Mouse (Mus musculus) embryonic fibroblast, embryonic 13.5 days (primary cell): ENCODE data around the gene Olfr288. TPM values are rescaled to one million over a fixed set of nuclear protein-coding genes. Genes with fewer than 3 reads are reported as not detected.

Experiments used
- H3K27ac ChIP-seq: 2 replicates; pipeline ENCODE4 v1.5.1; 2012; ENCODE audit warnings: low read length, control low read depth, inconsistent platforms; ENCODE audit not compliant: insufficient read depth
- H3K4me1 ChIP-seq: 2 replicates; pipeline ENCODE4 v1.6.1; 2011; ENCODE audit warnings: low read length; ENCODE audit not compliant: control insufficient read depth, insufficient read depth
- H3K4me3 ChIP-seq: 2 replicates; pipeline ENCODE4 v1.5.1; 2011; ENCODE audit warnings: mild to moderate bottlenecking, control low read depth, low read length; ENCODE audit not compliant: insufficient read depth
- CTCF ChIP-seq: IDR thresholded peaks from 2 replicates; pipeline ENCODE4 v1.5.1; 2011; ENCODE audit warnings: mild to moderate bottlenecking, control low read depth, low read length, moderate library complexity, borderline replicate concordance; ENCODE audit not compliant: insufficient read depth
- POLR2A ChIP-seq: IDR thresholded peaks from 2 replicates; pipeline ENCODE4 v1.6.1; 2011; ENCODE audit warnings: low read depth, mild to moderate bottlenecking, control low read depth, low read length, moderate library complexity
- polyA plus RNA-seq: library from polyadenylated mRNA; stranded (reverse); fragments of >200 nt; gene quantifications from 2 replicates; pipeline ENCODE4 v1.2.4, GENCODE M21; 2011; ENCODE audit warnings: low read depth; ENCODE audit not compliant: missing spikeins, insufficient read length

Olfr288 gene
- polyA plus RNA-seq, 1 experiment = not detected

GRCm38 (mm10) chr15:98154146-98154545, 41.2 kb downstream of the Olfr288 start:
- no peak overlapping the region for H3K27ac ChIP-seq
- H3K4me3 ChIP-seq = no peak overlapping the region
- TF ChIP-seq POLR2A (no peak), CTCF (no peak)
- no peaks in the 10 kb centered on the region for H3K4me1 ChIP-seq

DNA sequence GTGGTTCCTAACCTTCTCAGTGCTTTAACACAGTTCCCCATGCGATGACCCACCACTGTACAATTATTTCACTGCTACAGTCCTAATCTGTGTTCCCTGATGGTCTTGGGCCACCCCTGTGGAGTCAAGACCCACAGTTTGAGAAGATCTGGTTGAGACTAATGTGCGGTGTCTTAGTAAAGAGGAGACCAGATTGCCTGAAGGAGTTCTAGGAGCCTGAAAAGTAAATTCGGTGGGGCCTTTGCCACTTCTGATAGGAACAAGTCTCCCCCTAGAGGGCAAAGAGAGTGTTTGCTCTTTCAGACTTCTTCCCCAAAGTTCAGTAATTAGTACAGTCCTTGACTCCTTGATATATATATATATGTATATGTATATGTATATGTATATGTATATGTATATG, 41.7 kb downstream of the Olfr288 start:
- Histone ChIP-seq H3K4me3 (no peak overlapping the region), H3K27ac (no peak overlapping the region), H3K4me1 (no peaks in the 10 kb centered on the region)
- TF ChIP-seq CTCF (no peak), POLR2A (no peak)

DNA sequence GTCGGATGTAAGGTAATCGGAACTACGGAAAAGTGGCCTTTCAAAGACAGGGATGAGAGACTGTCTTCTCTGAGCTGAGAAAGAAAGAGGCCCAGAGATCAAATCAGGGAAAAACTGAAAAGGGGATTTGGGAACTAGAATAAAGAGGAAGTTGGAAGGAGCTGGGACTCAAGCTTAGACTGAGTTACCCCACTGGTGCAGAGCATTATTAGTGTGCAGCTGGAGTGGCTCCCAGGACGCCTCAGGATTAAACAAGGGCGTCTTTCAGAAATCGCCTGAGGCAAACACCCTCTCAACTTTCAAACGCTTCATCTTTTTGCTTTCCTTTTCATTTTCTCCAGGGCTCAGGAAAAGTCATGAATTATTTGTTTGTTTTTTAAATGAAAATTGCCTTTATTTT, 42.4 kb downstream of the Olfr288 start:
- no peak overlapping the region for H3K4me3 ChIP-seq
- no peaks in the 10 kb centered on the region for H3K4me1 ChIP-seq
- TF ChIP-seq POLR2A (no peak), CTCF (no peak)
- H3K27ac ChIP-seq = no peak overlapping the region

DNA sequence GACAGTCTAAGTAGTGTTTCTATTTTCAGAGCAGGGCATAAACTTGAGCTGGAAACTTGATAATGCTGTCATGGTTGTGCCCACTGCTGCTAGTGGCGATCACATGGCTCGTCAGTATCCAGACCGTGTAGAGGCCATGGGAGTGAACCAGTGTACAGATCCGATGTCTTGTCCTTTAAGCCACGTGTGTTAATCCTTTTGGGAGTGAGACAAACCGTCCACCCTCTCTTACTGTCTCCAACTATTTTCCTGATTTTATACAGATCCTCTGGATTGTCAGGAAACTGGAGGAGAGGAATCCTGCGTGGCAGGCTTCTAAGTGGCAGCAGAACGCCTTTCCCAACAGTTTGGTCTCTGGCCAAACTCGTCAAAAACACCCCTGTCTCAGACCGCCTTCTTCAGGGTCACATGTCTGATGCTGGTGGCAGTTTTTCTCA, 46.2 kb downstream of the Olfr288 start:
- no peak overlapping the region for H3K4me3 ChIP-seq
- H3K4me1 ChIP-seq = peaks cover 2% of the 10 kb centered on the region; the same call in 1 of the 2 replicates
- no peak overlapping the region for H3K27ac ChIP-seq
- TF ChIP-seq POLR2A (no peak), CTCF (no peak)

GRCm38 (mm10) chr15:98148356-98148755, 47.0 kb downstream of the Olfr288 start:
- TF ChIP-seq POLR2A (no peak), CTCF (no peak)
- Histone ChIP-seq H3K27ac (no peak overlapping the region), H3K4me3 (no peak overlapping the region)

DNA sequence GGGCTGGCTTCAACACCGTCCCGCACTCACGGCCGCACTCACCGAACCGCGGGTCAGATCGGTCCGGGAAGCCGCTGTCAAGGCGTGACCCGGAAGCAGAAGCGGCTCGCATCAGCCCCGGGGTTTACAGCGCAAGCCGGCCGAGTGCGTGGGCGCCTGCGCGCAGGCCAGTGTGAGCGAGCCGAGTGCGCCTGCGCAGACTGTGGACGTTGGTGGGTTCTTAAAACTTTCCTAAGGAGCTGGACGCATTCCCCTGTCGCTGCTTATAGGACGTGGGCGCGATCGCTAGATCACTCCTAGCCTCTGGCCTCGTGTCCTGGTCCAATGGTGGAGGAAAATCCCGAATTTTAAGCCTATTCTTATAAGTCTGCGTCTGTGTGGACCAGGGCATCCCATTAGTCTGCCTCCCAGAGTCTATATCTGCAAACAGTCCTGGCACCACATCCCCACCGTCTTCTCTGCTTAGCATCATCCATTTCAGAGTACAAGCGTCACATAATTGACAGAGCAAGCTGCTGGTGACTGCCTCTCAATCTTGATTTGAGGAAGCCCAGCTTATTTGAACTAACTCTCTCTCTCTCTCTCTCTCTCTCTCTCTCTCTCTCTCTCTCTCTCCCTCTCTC, 49.7 kb downstream of the Olfr288 start:
- Histone ChIP-seq H3K4me1 (peaks cover 2% of the 10 kb centered on the region; the same call in 1 of the 2 replicates), H3K27ac (peak overlapping the region; percentile 35), H3K4me3 (peak overlapping the region; percentile 85)
- TF ChIP-seq POLR2A (peak; percentile 80), CTCF (no peak)

More at GRCm38 (mm10) chr15:98148356-98148755, 47.0 kb downstream of the Olfr288 start:
- peaks cover 2% of the 10 kb centered on the region; the same call in 1 of the 2 replicates for H3K4me1 ChIP-seq

DNA sequence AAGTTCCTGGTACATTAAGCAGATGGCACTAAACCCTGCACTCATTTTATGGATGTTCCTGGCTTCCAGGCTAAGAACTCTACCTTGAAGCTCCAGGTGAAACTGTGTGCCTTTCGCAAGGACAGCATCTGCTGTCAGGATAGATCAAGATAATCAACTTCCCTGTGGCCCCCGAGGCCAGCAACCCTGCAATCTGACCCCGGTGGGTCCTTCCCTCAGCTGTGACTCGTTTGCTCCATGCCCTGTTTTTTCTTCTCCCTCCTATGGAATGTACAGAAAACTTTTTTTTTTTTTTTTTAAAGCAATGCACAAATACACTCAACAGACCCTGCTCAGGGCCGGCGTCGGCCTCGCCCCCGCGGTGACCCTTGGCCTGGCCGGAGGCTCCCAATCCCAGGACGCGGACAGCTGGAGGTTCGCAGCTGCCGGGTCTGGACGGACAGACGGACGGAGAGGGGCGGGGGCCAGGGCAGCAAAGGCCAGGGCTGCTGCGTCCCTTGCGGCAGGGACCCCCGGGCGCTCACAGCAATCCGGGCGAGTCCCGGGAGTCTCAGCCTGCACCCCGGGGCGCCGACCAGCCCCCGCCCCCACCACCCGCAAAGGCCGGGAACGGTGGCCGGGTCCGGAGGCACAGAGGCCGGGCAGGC, 50.4 kb downstream of the Olfr288 start:
- TF ChIP-seq POLR2A = no peak
- no peak for TF ChIP-seq CTCF

GRCm38 (mm10) chr15:98142515-98142914, 52.8 kb downstream of the Olfr288 start:
- TF ChIP-seq POLR2A (no peak), CTCF (no peak)
- peaks cover 2% of the 10 kb centered on the region; the same call in 1 of the 2 replicates for H3K4me1 ChIP-seq

More for the DNA sequence above, 50.4 kb downstream of the Olfr288 start:
- Histone ChIP-seq H3K27ac (no peak overlapping the region), H3K4me1 (peaks cover 2% of the 10 kb centered on the region; the same call in 1 of the 2 replicates), H3K4me3 (peak overlapping the region; percentile 85)

GRCm38 (mm10) chr15:98140809-98141208, 54.5 kb downstream of the Olfr288 start:
- Histone ChIP-seq H3K4me1 (peaks cover 1% of the 10 kb centered on the region; the same call in 1 of the 2 replicates), H3K27ac (no peak overlapping the region), H3K4me3 (no peak overlapping the region)
- no peak for TF ChIP-seq POLR2A
- TF ChIP-seq CTCF = no peak

More at GRCm38 (mm10) chr15:98142515-98142914, 52.8 kb downstream of the Olfr288 start:
- Histone ChIP-seq H3K27ac (no peak overlapping the region), H3K4me3 (no peak overlapping the region)

GRCm38 (mm10) chr15:98139763-98140162, 55.6 kb downstream of the Olfr288 start:
- Histone ChIP-seq H3K4me3 (no peak overlapping the region), H3K27ac (no peak overlapping the region)
- TF ChIP-seq CTCF = no peak
- TF ChIP-seq POLR2A = no peak

More at GRCm38 (mm10) chr15:98139763-98140162, 55.6 kb downstream of the Olfr288 start:
- H3K4me1 ChIP-seq = no peaks in the 10 kb centered on the region
